Mouse (Mus musculus) E14TG2a.4 (cell line): ENCODE measurements at regions not wholly inside any gene's neighbourhood (a gene's known extent, or its start where the extent isn't known, plus 50 kb on each side); places are given as distances from the start of the nearest gene placed in this dataset.
A peak's percentile ranks its signal among the peaks of the same experiment; 100 is the strongest.

ENCODE experiments used
- H3K27me3 ChIP-seq: 2 replicates; pipeline ENCODE4 v1.6.1; 2014; ENCODE audit warnings: low read length, control low read depth; ENCODE audit not compliant: insufficient read depth
- H3K36me3 ChIP-seq: 2 replicates; pipeline ENCODE4 v1.6.1; 2014; ENCODE audit warnings: low read length, control low read depth; ENCODE audit not compliant: insufficient read depth
- H3K4me1 ChIP-seq: replicated peaks from 2 replicates; pipeline ENCODE4 v1.6.1; 2014; ENCODE audit warnings: low read depth, low read length, control low read depth
- H3K4me3 ChIP-seq: replicated peaks from 2 replicates; pipeline ENCODE4 v1.5.1; 2014; ENCODE audit warnings: mild to moderate bottlenecking, low read length
- H3K9me3 ChIP-seq: 2 replicates; pipeline ENCODE4 v1.6.1; 2014; ENCODE audit warnings: low read length, control low read depth
- CTCF ChIP-seq: conservative IDR thresholded peaks from 2 replicates; pipeline ENCODE4 v1.5.1; 2014; ENCODE audit warnings: low read length
- NANOG ChIP-seq: IDR thresholded peaks from 2 replicates; pipeline ENCODE4 v1.6.1; 2014; ENCODE audit warnings: borderline replicate concordance, low read length, mixed read lengths
- POU5F1 ChIP-seq: IDR thresholded peaks from 2 replicates; pipeline ENCODE4 v1.6.1; 2014; ENCODE audit warnings: low read length, borderline replicate concordance

GRCm38 (mm10) chr6:67144946-67145716, 92.8 kb upstream of the Serbp1 start:
- peaks cover 81% of the 10 kb centered on the region for H3K4me1 ChIP-seq
- H3K27me3 ChIP-seq = no peaks in the 10 kb centered on the region
- no peaks in the 10 kb centered on the region for H3K9me3 ChIP-seq
- H3K36me3 ChIP-seq = no peaks in the 10 kb centered on the region
- no peak for TF ChIP-seq CTCF
- TF ChIP-seq NANOG = no peak
- no peak for TF ChIP-seq POU5F1
- peak overlapping the region; percentile 6; the same call in 1 of the 2 replicates for H3K4me3 ChIP-seq

- Histone ChIP-seq H3K4me3 (no peak overlapping the region), H3K27me3 (no peaks in the 10 kb centered on the region), H3K9me3 (no peaks in the 10 kb centered on the region), H3K4me1 (peaks cover 82% of the 10 kb centered on the region), H3K36me3 (no peaks in the 10 kb centered on the region)
- TF ChIP-seq NANOG (no peak), CTCF (peak; percentile 68), POU5F1 (no peak)
Observed at GRCm38 (mm10) chr6:67142179-67142578, 95.8 kb upstream of the Serbp1 start.

GRCm38 (mm10) chr6:67140645-67141250, 97.2 kb upstream of the Serbp1 start:
- no peaks in the 10 kb centered on the region for H3K36me3 ChIP-seq
- peaks cover 81% of the 10 kb centered on the region for H3K4me1 ChIP-seq
- TF ChIP-seq POU5F1 = no peak
- TF ChIP-seq CTCF = no peak
- no peak for TF ChIP-seq NANOG
- H3K9me3 ChIP-seq = no peaks in the 10 kb centered on the region
- H3K4me3 ChIP-seq = no peak overlapping the region
- no peaks in the 10 kb centered on the region for H3K27me3 ChIP-seq

- TF ChIP-seq POU5F1 (no peak), CTCF (no peak), NANOG (no peak)
- H3K27me3 ChIP-seq = no peaks in the 10 kb centered on the region
- H3K4me1 ChIP-seq = peaks cover 70% of the 10 kb centered on the region
- no peaks in the 10 kb centered on the region for H3K9me3 ChIP-seq
- peak overlapping the region; percentile 48 for H3K4me3 ChIP-seq
- no peaks in the 10 kb centered on the region for H3K36me3 ChIP-seq
Observed at GRCm38 (mm10) chr6:67139012-67139375, 99.0 kb upstream of the Serbp1 start.

- no peaks in the 10 kb centered on the region for H3K27me3 ChIP-seq
- TF ChIP-seq NANOG = no peak
- 0 out of 2 replicates have a peak, but pooled peaks have one; percentile 10 for TF ChIP-seq CTCF
- no peaks in the 10 kb centered on the region for H3K9me3 ChIP-seq
- H3K36me3 ChIP-seq = no peaks in the 10 kb centered on the region
- H3K4me3 ChIP-seq = peak overlapping the region; percentile 48
- peaks cover 65% of the 10 kb centered on the region for H3K4me1 ChIP-seq
Observed at GRCm38 (mm10) chr6:67138302-67139011, 99.5 kb upstream of the Serbp1 start.

GRCm38 (mm10) chr6:67137482-67137881, 100.2 kb upstream of the Gadd45a start:
- H3K27me3 ChIP-seq = no peaks in the 10 kb centered on the region
- peaks cover 57% of the 10 kb centered on the region for H3K4me1 ChIP-seq
- TF ChIP-seq CTCF (no peak), NANOG (no peak), POU5F1 (no peak)
- no peaks in the 10 kb centered on the region for H3K36me3 ChIP-seq
- no peak overlapping the region for H3K4me3 ChIP-seq
- no peaks in the 10 kb centered on the region for H3K9me3 ChIP-seq

GRCm38 (mm10) chr6:67134915-67135314, 97.7 kb upstream of the Gadd45a start:
- peaks cover 6% of the 10 kb centered on the region for H3K9me3 ChIP-seq
- H3K27me3 ChIP-seq = peaks cover 5% of the 10 kb centered on the region; the same call in 1 of the 2 replicates
- no peak overlapping the region for H3K4me3 ChIP-seq
- TF ChIP-seq POU5F1 (no peak), CTCF (no peak), NANOG (no peak)
- H3K36me3 ChIP-seq = no peaks in the 10 kb centered on the region
- peaks cover 53% of the 10 kb centered on the region for H3K4me1 ChIP-seq

GRCm38 (mm10) chr6:67130540-67131301, 93.5 kb upstream of the Gadd45a start:
- Histone ChIP-seq H3K4me1 (peaks cover 58% of the 10 kb centered on the region), H3K9me3 (peaks cover 6% of the 10 kb centered on the region), H3K27me3 (peaks cover 5% of the 10 kb centered on the region), H3K4me3 (no peak overlapping the region), H3K36me3 (no peaks in the 10 kb centered on the region)
- TF ChIP-seq NANOG = no peak
- TF ChIP-seq POU5F1 = no peak
- no peak for TF ChIP-seq CTCF
